Mouse (Mus musculus) thymus, adult 2 months (tissue): Measurements from ENCODE around the gene Dnajc16.

ENCODE experiments used
- CTCF ChIP-seq: fragments of 200-500 bp; IDR thresholded peaks from 2 replicates; pipeline ENCODE4 v1.5.1; 2012; ENCODE audit warnings: mild to moderate bottlenecking, control low read depth, low read length, moderate library complexity, borderline replicate concordance; ENCODE audit not compliant: control insufficient read depth, poor library complexity, insufficient read depth; ENCODE audit errors: extremely low read depth
- POLR2A ChIP-seq: fragments of 200-500 bp; IDR thresholded peaks from 2 replicates; pipeline ENCODE4 v1.6.1; 2012; ENCODE audit warnings: mild to moderate bottlenecking, low read length, control low read depth, moderate library complexity; ENCODE audit not compliant: control insufficient read depth, poor library complexity, insufficient read depth; ENCODE audit errors: extremely low read depth

- TF ChIP-seq POLR2A (no peak), CTCF (no peak)
Measured at GRCm38 (mm10) chr4:141725738-141726137, 65.0 kb downstream of the Dnajc16 start.
